Mouse (Mus musculus) embryonic facial prominence, embryonic 11.5 days (tissue): ENCODE results near the gene Vamp1. TPM values are rescaled to one million over a fixed set of nuclear protein-coding genes. Genes with fewer than 3 reads are reported as not detected.

Source experiments
- ATAC-seq: fragments of 200-750 bp; cut with Nextera tagmentation; replicated peaks from 2 replicates; pipeline ENCODE4 v1.8.0; 2017; ENCODE audit warnings: low read depth; ENCODE audit not compliant: insufficient number of reproducible peaks, low FRiP score, low TSS enrichment
- DNase-seq: peaks from one replicate; pipeline ENCODE4 v3.0.0-alpha.2; 2015; ENCODE audit warnings: low spot score
- H3K27ac ChIP-seq: fragments of 300-500 bp; sonication (generic); replicated peaks from 2 replicates; pipeline ENCODE4 v1.5.1; 2014; ENCODE audit warnings: mild to moderate bottlenecking, low read depth, low read length, control low read depth
- H3K27me3 ChIP-seq: fragments of 300-500 bp; sonication (generic); 2 replicates; pipeline ENCODE4 v1.6.1; 2014; ENCODE audit warnings: mild to moderate bottlenecking, low read length, moderate library complexity, mixed read lengths; ENCODE audit not compliant: control insufficient read depth, insufficient read depth
- H3K36me3 ChIP-seq: fragments of 300-500 bp; sonication (generic); replicated peaks from 2 replicates; pipeline ENCODE4 v1.6.1; 2014; ENCODE audit warnings: low read depth, mild to moderate bottlenecking, low read length, moderate library complexity, mixed read lengths; ENCODE audit not compliant: control insufficient read depth, insufficient read depth
- H3K4me1 ChIP-seq: fragments of 300-500 bp; sonication (generic); 2 replicates; pipeline ENCODE4 v1.6.1; 2014; ENCODE audit warnings: low read length, mixed read lengths; ENCODE audit not compliant: control insufficient read depth, insufficient read depth
- H3K4me2 ChIP-seq: fragments of 300-500 bp; sonication (generic); 2 replicates; pipeline ENCODE4 v1.6.1; 2014; ENCODE audit warnings: low read depth, mild to moderate bottlenecking, control low read depth, low read length, moderate library complexity
- H3K4me3 ChIP-seq: fragments of 300-500 bp; sonication (generic); 2 replicates; pipeline ENCODE4 v1.5.1; 2014; ENCODE audit warnings: low read depth, low read length, control low read depth
- H3K9ac ChIP-seq: fragments of 300-500 bp; sonication (generic); replicated peaks from 2 replicates; pipeline ENCODE4 v1.6.1; 2014; ENCODE audit warnings: mild to moderate bottlenecking, control low read depth, low read length
- H3K9me3 ChIP-seq: fragments of 300-500 bp; sonication (generic); replicated peaks from 2 replicates; pipeline ENCODE4 v1.6.1; 2016; ENCODE audit warnings: mild to moderate bottlenecking, low read length, inconsistent platforms, mixed read lengths; ENCODE audit not compliant: control insufficient read depth
- WGBS: fragments of 180-500 bp; shearing (Covaris S2); extraction: QIAGEN DNeasy Blood & Tissue Kit; methylation state at CpG from one replicate; pipeline ENCODE4 v1.1.7; 2014; 5-methylcytosine and 5-hydroxymethylcytosine counted together
- polyA plus RNA-seq: library from polyadenylated mRNA; unstranded; fragments of >200 nt; fragmentation: Nextera tagmentation; extraction: Ambion mirVana; gene quantifications from 2 replicates; pipeline ENCODE4 v1.2.1, GENCODE M21; 2014

Vamp1 gene
- polyA plus RNA-seq, 1 experiment from 2014 or later: 1.4 TPM

DNA sequence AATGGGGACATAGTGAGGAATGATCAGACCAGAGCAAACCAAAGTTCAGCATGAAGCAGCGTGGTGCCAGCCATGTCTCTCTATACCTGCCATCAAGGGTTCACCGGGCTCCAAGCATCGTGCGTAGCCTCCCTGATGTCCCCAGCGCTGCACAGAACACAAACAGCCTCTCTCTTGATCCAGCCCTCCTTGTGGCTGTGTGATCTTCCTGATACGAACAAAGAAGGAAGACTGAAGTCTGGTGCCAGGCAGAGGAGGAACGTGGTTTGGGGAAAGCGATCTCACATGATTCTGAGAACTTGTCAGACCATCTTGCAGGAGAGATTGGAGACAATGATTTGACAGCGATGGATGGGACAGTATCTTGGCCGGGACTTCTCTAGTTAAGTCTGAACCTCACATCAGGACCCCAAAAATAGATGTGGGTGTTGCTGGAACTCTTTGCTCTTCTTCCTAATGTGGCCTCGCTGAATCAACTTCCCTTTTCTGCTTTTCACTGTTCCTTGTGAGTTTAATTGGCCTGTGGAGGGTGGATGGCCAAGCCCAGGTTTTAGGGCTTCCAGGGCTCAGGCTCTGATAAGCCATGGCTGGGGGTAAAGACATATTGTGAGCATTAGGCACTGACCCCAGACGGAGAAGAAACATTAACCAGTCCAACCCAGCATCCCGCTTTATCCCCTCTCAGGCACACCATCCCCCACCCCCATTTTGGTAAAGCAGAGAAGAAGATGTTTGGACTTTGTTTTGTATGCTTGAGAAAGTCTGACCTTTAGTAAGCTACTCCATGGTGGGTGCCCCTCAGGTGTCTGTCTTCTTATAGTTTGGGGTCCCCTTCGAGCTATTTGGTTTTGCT lies 38.7 kb downstream of the Vamp1 start:
- 84% methylated on average over 14 of the region's 14 CpGs for WGBS

DNA sequence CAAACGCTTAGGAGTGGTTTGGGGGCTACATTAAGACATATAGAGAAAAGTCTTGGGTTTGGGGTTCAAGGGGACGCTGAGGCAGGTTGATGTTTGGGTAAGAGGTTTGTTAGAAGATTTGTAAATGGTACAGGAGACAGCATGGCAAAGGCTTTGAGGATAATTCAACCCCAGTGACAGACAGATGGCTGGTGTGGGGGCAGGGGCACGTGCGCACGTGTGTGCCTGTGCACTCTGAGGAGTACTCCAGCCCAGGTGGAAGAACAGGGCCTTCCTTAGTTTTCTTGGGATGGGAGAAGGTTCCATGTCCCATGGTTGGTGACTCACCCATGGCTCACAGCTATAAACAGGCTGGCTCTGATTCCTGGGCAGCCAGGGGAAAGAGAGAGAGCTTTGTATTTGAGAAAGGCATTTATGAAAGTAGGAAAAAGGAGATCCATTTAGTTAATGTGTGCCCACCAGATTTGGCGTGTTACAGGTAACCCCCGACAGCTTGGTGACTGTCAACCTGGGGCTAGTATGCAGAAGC lies 40.2 kb downstream of the Vamp1 start:
- Histone ChIP-seq H3K27me3 (no peaks in the 10 kb centered on the region), H3K9me3 (no peaks in the 10 kb centered on the region), H3K27ac (no peak overlapping the region), H3K9ac (no peak overlapping the region), H3K4me1 (no peaks in the 10 kb centered on the region), H3K4me2 (no peak overlapping the region), H3K36me3 (no peaks in the 10 kb centered on the region), H3K4me3 (no peak overlapping the region)
- DNase-seq: no peak
- ATAC-seq: no peak
- 85% methylated on average over 7 of the region's 7 CpGs for WGBS

More for the DNA sequence above, 38.7 kb downstream of the Vamp1 start:
- Histone ChIP-seq H3K36me3 (no peaks in the 10 kb centered on the region), H3K9me3 (no peaks in the 10 kb centered on the region), H3K27ac (no peak overlapping the region), H3K4me2 (no peak overlapping the region), H3K4me3 (no peak overlapping the region), H3K27me3 (no peaks in the 10 kb centered on the region), H3K9ac (no peak overlapping the region), H3K4me1 (no peaks in the 10 kb centered on the region)
- ATAC-seq (no peak), DNase-seq (no peak)

GRCm38 (mm10) chr6:125256222-125256966 lies 41.0 kb downstream of the Vamp1 start:
- no peaks in the 10 kb centered on the region for H3K36me3 ChIP-seq
- no peak overlapping the region for H3K4me3 ChIP-seq
- no peak overlapping the region for H3K9ac ChIP-seq
- no peaks in the 10 kb centered on the region for H3K27me3 ChIP-seq
- no peak overlapping the region for H3K4me2 ChIP-seq
- no peak for ATAC-seq
- H3K27ac ChIP-seq: no peak overlapping the region
- DNase-seq: no peak
- 76% methylated on average over 8 of the region's 8 CpGs for WGBS
- no peaks in the 10 kb centered on the region for H3K9me3 ChIP-seq
- H3K4me1 ChIP-seq: no peaks in the 10 kb centered on the region

DNA sequence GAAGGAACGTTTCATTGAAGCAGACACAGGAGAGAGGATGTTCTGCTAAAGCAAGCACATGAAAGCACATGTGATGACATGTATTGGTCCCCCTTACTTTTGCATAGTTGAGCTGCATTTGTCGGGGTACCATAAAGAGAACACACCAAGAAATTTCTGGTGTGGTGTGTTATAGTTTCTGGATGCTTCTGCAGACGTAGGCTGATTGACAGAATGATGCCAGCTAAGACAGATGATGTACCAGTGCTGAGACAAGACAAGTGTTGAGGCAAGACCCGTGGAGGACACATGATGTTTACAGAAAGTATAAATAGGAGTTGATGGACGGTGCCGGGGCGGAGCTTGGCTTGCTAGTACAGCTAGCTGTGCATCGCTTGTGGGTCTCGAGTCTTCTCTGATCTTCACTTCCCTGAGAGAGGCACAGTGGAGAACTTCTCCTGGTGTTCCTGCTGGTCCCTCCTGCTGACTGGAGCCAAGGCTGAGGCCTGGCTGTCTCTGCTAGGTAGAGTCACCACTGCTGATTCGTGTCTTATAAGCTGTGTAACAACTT lies 44.7 kb downstream of the Vamp1 start:
- Histone ChIP-seq H3K27ac (no peak overlapping the region), H3K9ac (no peak overlapping the region), H3K36me3 (no peaks in the 10 kb centered on the region), H3K27me3 (no peaks in the 10 kb centered on the region), H3K4me2 (no peak overlapping the region), H3K9me3 (no peaks in the 10 kb centered on the region), H3K4me3 (no peak overlapping the region), H3K4me1 (no peaks in the 10 kb centered on the region)
- 80% methylated on average over 10 of the region's 10 CpGs for WGBS
- DNase-seq (no peak), ATAC-seq (no peak)

GRCm38 (mm10) chr6:125264219-125264618 lies 48.9 kb downstream of the Vamp1 start:
- DNase-seq (no peak), ATAC-seq (no peak)
- no peak overlapping the region for H3K4me3 ChIP-seq
- H3K9ac ChIP-seq: no peak overlapping the region
- no peaks in the 10 kb centered on the region for H3K36me3 ChIP-seq
- WGBS: 85% methylated on average over 9 of the region's 9 CpGs
- no peaks in the 10 kb centered on the region for H3K27me3 ChIP-seq
- H3K4me1 ChIP-seq: no peaks in the 10 kb centered on the region
- H3K9me3 ChIP-seq: no peaks in the 10 kb centered on the region
- H3K4me2 ChIP-seq: no peak overlapping the region
- H3K27ac ChIP-seq: no peak overlapping the region

- H3K9ac ChIP-seq: no peak overlapping the region
- no peak overlapping the region for H3K4me3 ChIP-seq
- H3K27ac ChIP-seq: no peak overlapping the region
- H3K4me1 ChIP-seq: no peaks in the 10 kb centered on the region
- H3K9me3 ChIP-seq: no peaks in the 10 kb centered on the region
- no peak overlapping the region for H3K4me2 ChIP-seq
- no peaks in the 10 kb centered on the region for H3K27me3 ChIP-seq
- H3K36me3 ChIP-seq: no peaks in the 10 kb centered on the region
- DNase-seq: no peak
- WGBS: 63% methylated on average over 10 of the region's 10 CpGs
- no peak for ATAC-seq
These were observed 49.9 kb downstream of the Vamp1 start for GRCm38 (mm10) chr6:125265239-125265638.

GRCm38 (mm10) chr6:125266091-125266490 lies 50.7 kb downstream of the Vamp1 start:
- Histone ChIP-seq H3K9me3 (no peaks in the 10 kb centered on the region), H3K9ac (no peak overlapping the region), H3K27me3 (no peaks in the 10 kb centered on the region), H3K4me1 (no peaks in the 10 kb centered on the region), H3K4me3 (no peak overlapping the region), H3K27ac (no peak overlapping the region), H3K36me3 (no peaks in the 10 kb centered on the region), H3K4me2 (no peak overlapping the region)
- WGBS: 73% methylated on average over 13 of the region's 13 CpGs
- DNase-seq: no peak
- no peak for ATAC-seq
